Mouse (Mus musculus) embryonic fibroblast, embryonic 13.5 days (primary cell): ENCODE data around the gene Prokr1.

Source experiments
- CTCF ChIP-seq: IDR thresholded peaks from 2 replicates; pipeline ENCODE4 v1.5.1; 2011; ENCODE audit warnings: mild to moderate bottlenecking, control low read depth, low read length, moderate library complexity, borderline replicate concordance; ENCODE audit not compliant: insufficient read depth
- POLR2A ChIP-seq: IDR thresholded peaks from 2 replicates; pipeline ENCODE4 v1.6.1; 2011; ENCODE audit warnings: low read depth, mild to moderate bottlenecking, control low read depth, low read length, moderate library complexity

DNA sequence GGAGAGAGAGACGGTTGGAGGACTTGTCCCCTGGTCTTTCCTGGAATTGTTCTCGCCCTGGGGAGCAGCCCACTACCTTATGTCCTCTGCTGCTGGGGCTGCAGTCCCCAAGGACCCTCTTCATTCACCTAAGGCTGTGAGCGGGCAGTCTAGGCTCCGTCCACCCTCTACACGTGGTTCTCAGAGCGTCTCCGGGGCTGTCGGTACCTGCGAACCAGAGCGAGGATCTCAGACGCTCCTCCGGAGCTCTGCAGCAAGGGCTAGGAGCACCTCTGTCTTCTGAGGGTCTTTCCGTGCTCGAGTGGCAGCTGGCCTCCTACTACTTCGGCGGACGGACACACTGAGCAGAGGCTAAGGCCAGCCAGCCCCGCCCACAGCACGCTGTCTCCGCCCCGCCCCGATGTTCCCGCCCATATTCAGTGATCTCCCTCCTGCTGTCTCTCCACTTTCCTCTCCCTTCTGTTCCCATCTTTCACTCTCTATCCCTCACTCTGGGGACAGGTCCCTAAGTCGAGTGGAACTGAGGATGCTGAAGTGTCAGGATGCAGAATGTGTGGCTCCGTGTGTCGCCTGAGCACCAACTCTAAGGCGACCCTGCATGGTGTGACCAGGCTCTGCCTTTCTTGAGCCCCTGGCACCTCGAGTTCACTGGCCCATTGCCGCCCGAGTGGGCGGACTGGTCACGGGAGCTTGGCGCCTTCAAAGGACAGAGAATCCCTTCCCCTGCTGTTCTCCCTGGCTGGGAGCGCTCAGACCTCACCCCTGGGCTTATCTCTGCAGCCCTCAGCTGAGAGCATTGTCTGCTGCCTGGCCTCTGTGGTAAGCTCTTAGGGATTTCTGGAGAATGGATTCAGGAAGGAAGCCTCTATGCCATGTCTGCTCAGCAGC lies at the start of gene Prokr1:
- TF ChIP-seq CTCF (no peak), POLR2A (no peak)
